ENCODE assay signal across 11 mouse cellular contexts in genomic region chr11:60709481-60710465, GRCm38 (mm10). TPM values are rescaled to one million over a fixed set of nuclear protein-coding genes. Genes with fewer than 3 reads are reported as not detected.
DNase-seq lines count a peak whose midpoint lies in the region; ATAC-seq lines count a peak whose summit lies in the region.
"Had no signal": no experiment of that assay in that cellular context is flagged by ENCODE, and none has a peak within 500 bp of the region (broad histone marks: within the 10 kb centered on the region; RNA-seq: fewer than 3 reads in every experiment).

No protein-coding gene starts in this region.

- intact Hi-C loops in left cerebral cortex, postnatal 14 days (cut with DNase I), result no loop called here

- ATAC-seq in megakaryocyte-erythroid progenitor cell, adult 5-6 weeks (replicated peaks; ENCODE audit: low FRiP score, low TSS enrichment, poor library complexity, severe bottlenecking), result no peak
- ATAC-seq: activated CD4-positive, CD25-positive, alpha-beta regulatory T cell, adult 4 months; forebrain, embryonic 16.5 days had no signal

- peak; percentile 89 for DNase-seq in heart, adult 11 months
- no peak for DNase-seq in heart, adult 8-10 months (ENCODE audit: low spot score)
- peak; percentile 1 to 7 for DNase-seq in left cerebral cortex, adult 8-10 months (ENCODE audit: low spot score in 2 of 2)
- DNase-seq in left cerebral cortex, postnatal 14 days (ENCODE audit: low spot score in 2 of 2), result no peak
- peak; percentile 44 for DNase-seq in testis, postnatal 10 days (ENCODE audit: low spot score)
- DNase-seq in testis, postnatal 14 days (ENCODE audit: low spot score), result no peak
- DNase-seq: midbrain, embryonic 14.5 days; thymus, postnatal 25 days had no signal

RNA-seq across cellular contexts. Expression of gene Llgl1, which starts 10.2 kb away (rescaled TPM):
- 10 to 100 TPM; 11.0 to 14.5 (median 11.9) TPM for total RNA-seq in heart, adult 8-10 months (2022)
- 10 to 100 TPM; 40.0 to 42.3 (median 40.8) TPM for total RNA-seq in left cerebral cortex, adult 8-10 months (2022)
- 10 to 100 TPM; 40.4 to 43.8 TPM for total RNA-seq in left cerebral cortex, postnatal 14 days (2021)
- 20.1 and 21.7 TPM in 2 replicates for total RNA-seq in megakaryocyte-erythroid progenitor cell, adult 5-6 weeks (2014; fragmentation: Nextera tagmentation)
- 3.8 and 8.0 TPM in 2 replicates for total RNA-seq in megakaryocyte-erythroid progenitor cell, adult 5-6 weeks (2017)

RNA-seq across cellular contexts. Expression of gene Flii, which starts 17.3 kb away (rescaled TPM):
- 100 to 1,000 TPM; 124 to 147 (median 134) TPM for total RNA-seq in heart, adult 8-10 months (2022)
- 10 to 100 TPM; 61.2 to 73.0 (median 62.4) TPM for total RNA-seq in left cerebral cortex, adult 8-10 months (2022)
- total RNA-seq in left cerebral cortex, postnatal 14 days (2021), result 10 to 100 TPM; 42.9 to 49.3 TPM
- 61.3 and 78.4 TPM in 2 replicates for total RNA-seq in megakaryocyte-erythroid progenitor cell, adult 5-6 weeks (2014; fragmentation: Nextera tagmentation)
- 85.0 and 105 TPM in 2 replicates for total RNA-seq in megakaryocyte-erythroid progenitor cell, adult 5-6 weeks (2017)

RNA-seq across cellular contexts. Expression of gene Mief2, which starts 18.4 kb away (rescaled TPM):
- total RNA-seq in heart, adult 8-10 months (2022), result 10 to 100 TPM; 37.3 to 51.5 (median 39.8) TPM
- total RNA-seq in left cerebral cortex, adult 8-10 months (2022), result 10 to 100 TPM; 18.3 to 24.8 (median 19.8) TPM
- total RNA-seq in left cerebral cortex, postnatal 14 days (2021), result 10 to 100 TPM; 22.3 to 27.6 TPM
- total RNA-seq in megakaryocyte-erythroid progenitor cell, adult 5-6 weeks (2014; fragmentation: Nextera tagmentation), result 3.8 and 4.4 TPM in 2 replicates
- total RNA-seq in megakaryocyte-erythroid progenitor cell, adult 5-6 weeks (2017), result 2.1 and 4.7 TPM in 2 replicates

Comparison
In these comparisons a context has a peak if more than half of its experiments do, and no peak if none do; other contexts are left out.
1. DNase-seq: peak in heart, adult 11 months (single experiment), left cerebral cortex, adult 8-10 months (2 of 2) and testis, postnatal 10 days (single experiment); none in heart, adult 8-10 months (single experiment), left cerebral cortex, postnatal 14 days (0 of 2) and testis, postnatal 14 days (single experiment).